Comparison of ENCODE assay signal across 12 mouse cellular contexts in genomic region chr11:114567814-114568800, GRCm38 (mm10).
DNase-seq lines count a peak whose midpoint lies in the region; ATAC-seq and TF ChIP-seq lines count a peak whose summit lies in the region.
"Had no signal": no experiment of that assay in that cellular context is flagged by ENCODE, and none has a peak within 500 bp of the region (broad histone marks: within the 10 kb centered on the region; RNA-seq: fewer than 3 reads in every experiment).

No protein-coding gene starts in this region.

- no peaks in the 10 kb centered on the region for H3K36me3 ChIP-seq in forebrain, embryonic 10.5 days (replicated peaks)
- H3K36me3 ChIP-seq in forebrain, postnatal 0 days (ENCODE audit: insufficient read depth): no peaks in the 10 kb centered on the region
- no peaks in the 10 kb centered on the region for H3K36me3 ChIP-seq in forebrain, embryonic 13.5 days (ENCODE audit: poor library complexity, severe bottlenecking)
- H3K36me3 ChIP-seq in midbrain, embryonic 11.5 days (ENCODE audit: control insufficient read depth, insufficient read depth, low read length): no peaks in the 10 kb centered on the region

- H3K9ac ChIP-seq in forebrain, postnatal 0 days: no peak overlapping the region
- H3K9ac ChIP-seq in forebrain, embryonic 13.5 days: no peak overlapping the region
- H3K9ac ChIP-seq in midbrain, embryonic 11.5 days (ENCODE audit: low read length): no peak overlapping the region

- H3K4me3 ChIP-seq in forebrain, embryonic 10.5 days: peak overlapping the region; percentile 34
- no peak overlapping the region for H3K4me3 ChIP-seq in forebrain, postnatal 0 days (ENCODE audit: low read depth, low read length)
- H3K4me3 ChIP-seq in forebrain, embryonic 13.5 days: no peak overlapping the region
- H3K4me3 ChIP-seq in midbrain, embryonic 11.5 days (ENCODE audit: low read depth, low read length): no peak overlapping the region

- TF ChIP-seq CTCF in forebrain, postnatal 0 days (IDR thresholded peaks at IDR 0.05; ENCODE audit: low read depth): no peak

- H3K4me2 ChIP-seq in forebrain, postnatal 0 days (ENCODE audit: low read depth): no peak overlapping the region; the same call in 1 of the 2 replicates
- H3K4me2 ChIP-seq in forebrain, embryonic 13.5 days: peak overlapping the region; percentile 38
- H3K4me2 ChIP-seq in midbrain, embryonic 11.5 days: peak overlapping the region; percentile 17; the same call in 1 of the 2 replicates

- peaks cover 9% of the 10 kb centered on the region for H3K9me3 ChIP-seq in forebrain, embryonic 10.5 days
- H3K9me3 ChIP-seq in forebrain, postnatal 0 days (ENCODE audit: low read length): peaks cover 3% of the 10 kb centered on the region; the same call in 1 of the 2 replicates
- peaks cover 7% of the 10 kb centered on the region; the same call in 1 of the 2 replicates for H3K9me3 ChIP-seq in forebrain, embryonic 13.5 days (replicated peaks)
- H3K9me3 ChIP-seq in midbrain, embryonic 11.5 days (ENCODE audit: control insufficient read depth, low read length): no peaks in the 10 kb centered on the region; the same call in 1 of the 2 replicates

- ATAC-seq in forebrain, postnatal 0 days: no peak
- ATAC-seq in forebrain, embryonic 13.5 days: no peak
- ATAC-seq in midbrain, embryonic 11.5 days (ENCODE audit: low FRiP score): no peak
- ATAC-seq: inflammation-experienced regulatory T-cells, adult 6 months had no signal

- H3K4me1 ChIP-seq in forebrain, embryonic 10.5 days: peaks cover 35% of the 10 kb centered on the region
- H3K4me1 ChIP-seq in forebrain, postnatal 0 days (ENCODE audit: insufficient read depth): 0 out of 2 replicates have a peak, but pooled peaks cover 5% of the 10 kb centered on the region
- H3K4me1 ChIP-seq in forebrain, embryonic 13.5 days: peaks cover 20% of the 10 kb centered on the region
- peaks cover 20% of the 10 kb centered on the region for H3K4me1 ChIP-seq in midbrain, embryonic 11.5 days (ENCODE audit: control insufficient read depth, insufficient read depth, low read length)

- peaks cover 46% of the 10 kb centered on the region for H3K27me3 ChIP-seq in forebrain, embryonic 10.5 days (ENCODE audit: poor library complexity, severe bottlenecking)
- peaks cover 3% of the 10 kb centered on the region; the same call in 1 of the 2 replicates for H3K27me3 ChIP-seq in forebrain, postnatal 0 days (ENCODE audit: insufficient read depth, low read length)
- 0 out of 2 replicates have a peak, but pooled peaks cover 22% of the 10 kb centered on the region for H3K27me3 ChIP-seq in forebrain, embryonic 13.5 days
- H3K27me3 ChIP-seq in midbrain, embryonic 11.5 days (ENCODE audit: control insufficient read depth, insufficient read depth, low read length): peaks cover 8% of the 10 kb centered on the region; the same call in 1 of the 2 replicates

- 4% methylated on average over 21 of the region's 21 CpGs for WGBS in forebrain, embryonic 10.5 days
- WGBS in forebrain, postnatal 0 days: 20% methylated on average over 21 of the region's 21 CpGs
- 7% methylated on average over 21 of the region's 21 CpGs for WGBS in forebrain, embryonic 13.5 days
- 5% methylated on average over 21 of the region's 21 CpGs for WGBS in midbrain, embryonic 11.5 days

- H3K27ac ChIP-seq in forebrain, embryonic 10.5 days: peak overlapping the region; percentile 40
- no peak overlapping the region for H3K27ac ChIP-seq in forebrain, postnatal 0 days (ENCODE audit: low read depth, low read length)
- H3K27ac ChIP-seq in forebrain, embryonic 13.5 days: no peak overlapping the region
- no peak overlapping the region for H3K27ac ChIP-seq in midbrain, embryonic 11.5 days (ENCODE audit: low read depth, low read length)
- H3K27ac ChIP-seq: macrophage had no signal

- DNase-seq in forebrain, embryonic 10.5 days (ENCODE audit: extremely low spot score, low spot score): peak; percentile 17
- no peak for DNase-seq in forebrain, postnatal 0 days
- peak; percentile 90 for DNase-seq in R1 (ENCODE audit: low read depth, low spot score)
- peak; percentile 93 for DNase-seq in midbrain, embryonic 11.5 days (ENCODE audit: low spot score, missing footprints)
- DNase-seq in spleen, adult 18-20 months: no peak
- no peak for DNase-seq in kidney, postnatal 10 days
- no peak for DNase-seq in spleen, postnatal 14 days (ENCODE audit: low spot score in 2 of 2)
- DNase-seq: adrenal gland, postnatal 36 days; cerebellum, adult 9-10 months had no signal

Comparison
In these comparisons a context has a peak if more than half of its experiments do, and no peak if none do; other contexts are left out.
1. DNase-seq: peak in forebrain, embryonic 10.5 days (single experiment), R1 (single experiment) and midbrain, embryonic 11.5 days (single experiment); none in forebrain, postnatal 0 days (single experiment), spleen, adult 18-20 months (0 of 2), kidney, postnatal 10 days (single experiment) and spleen, postnatal 14 days (0 of 2).